Mouse (Mus musculus) liver, embryonic 11.5 days (tissue): ENCODE measurements around the gene Mcpt4. TPM values are rescaled to one million over a fixed set of nuclear protein-coding genes. Genes with fewer than 3 reads are reported as not detected.
"Not testable (repeated sequence)": the region's sequence is repeated elsewhere in the genome, so short reads cannot be mapped to it uniquely, and the experiment has no call there.

Experiments used
- ATAC-seq: fragments of 200-750 bp; cut with Nextera tagmentation; replicated peaks from 2 replicates; pipeline ENCODE4 v1.8.0; 2017; ENCODE audit warnings: moderate number of reproducible peaks, mild to moderate bottlenecking, moderate TSS enrichment, moderate library complexity; ENCODE audit not compliant: low FRiP score
- DNase-seq: peaks from one replicate; pipeline ENCODE4 v3.0.0-alpha.2; 2017; ENCODE audit warnings: low spot score
- H3K27ac ChIP-seq: fragments of 300-500 bp; sonication (generic); 2 replicates; pipeline ENCODE4 v1.5.1; 2014; ENCODE audit warnings: mild to moderate bottlenecking, low read depth, low read length, control low read depth
- H3K27me3 ChIP-seq: fragments of 300-500 bp; sonication (generic); replicated peaks from 2 replicates; pipeline ENCODE4 v1.6.1; 2014; ENCODE audit warnings: low read length, mixed read lengths; ENCODE audit not compliant: control insufficient read depth, insufficient read depth
- H3K36me3 ChIP-seq: fragments of 300-500 bp; sonication (generic); 2 replicates; pipeline ENCODE4 v1.6.1; 2014; ENCODE audit warnings: mild to moderate bottlenecking, low read length, moderate library complexity, mixed read lengths; ENCODE audit not compliant: control insufficient read depth, insufficient read depth
- H3K4me1 ChIP-seq: fragments of 300-500 bp; sonication (generic); replicated peaks from 2 replicates; pipeline ENCODE4 v1.6.1; 2014; ENCODE audit warnings: low read length, mixed read lengths; ENCODE audit not compliant: control insufficient read depth, insufficient read depth
- H3K4me2 ChIP-seq: fragments of 300-500 bp; sonication (generic); 2 replicates; pipeline ENCODE4 v1.6.1; 2014; ENCODE audit warnings: mild to moderate bottlenecking, control low read depth, moderate library complexity
- H3K4me3 ChIP-seq: fragments of 300-500 bp; sonication (generic); 2 replicates; pipeline ENCODE4 v1.5.1; 2014; ENCODE audit warnings: low read depth, low read length, control low read depth
- H3K9ac ChIP-seq: fragments of 300-500 bp; sonication (generic); 2 replicates; pipeline ENCODE4 v1.6.1; 2014; ENCODE audit warnings: low read depth, low read length, control low read depth
- H3K9me3 ChIP-seq: fragments of 300-500 bp; sonication (generic); 2 replicates; pipeline ENCODE4 v1.6.1; 2016; ENCODE audit warnings: low read length, inconsistent platforms, mixed read lengths; ENCODE audit not compliant: control insufficient read depth
- WGBS: fragments of 180-500 bp; shearing (Covaris S2); extraction: QIAGEN DNeasy Blood & Tissue Kit; methylation state at CpG from one replicate; pipeline ENCODE4 v1.1.7; 2014; 5-methylcytosine and 5-hydroxymethylcytosine counted together
- microRNA-seq: library from miRNA; unstranded; fragments of <30 nt; microRNA quantifications from one replicate; pipeline ENCODE4, GENCODE M21; 2017; ENCODE audit warnings: borderline number of aligned reads
- polyA plus RNA-seq: library from polyadenylated mRNA; unstranded; fragments of >200 nt; fragmentation: Nextera tagmentation; extraction: Ambion mirVana; gene quantifications from 2 replicates; pipeline ENCODE4 v1.2.1, GENCODE M21; 2014

Gene Mcpt4
- polyA plus RNA-seq, 1 experiment from 2014 or later = not detected

DNA sequence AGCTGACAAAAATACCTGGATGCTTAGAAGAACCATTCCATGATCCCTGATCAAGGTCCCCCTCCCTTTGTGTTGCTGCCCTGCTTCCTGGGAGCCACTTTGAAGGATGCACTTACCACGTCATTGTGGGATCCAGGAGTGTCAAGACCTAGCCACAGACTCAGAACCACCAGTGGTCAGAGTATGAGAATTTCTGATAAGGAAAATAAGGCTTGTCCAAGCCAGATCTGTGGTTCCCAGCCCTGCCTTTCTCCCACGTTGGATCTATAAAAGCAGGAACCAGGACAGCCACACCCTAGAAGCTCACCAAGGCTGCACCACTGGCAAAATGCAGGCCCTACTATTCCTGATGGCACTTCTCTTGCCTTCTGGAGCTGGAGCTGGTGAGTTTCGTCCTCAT lies 44.4 kb downstream of the Mcpt4 start, which contains the start of gene Mcpt1:
Gene Mcpt1, plus strand, starts transcription at position 301 of the 400 bp plus-strand sequence.
- H3K9me3 ChIP-seq, H3K4me1 ChIP-seq, ATAC-seq, H3K27me3 ChIP-seq, H3K4me3 ChIP-seq, DNase-seq, H3K36me3 ChIP-seq, H3K9ac ChIP-seq, H3K27ac ChIP-seq, H3K4me2 ChIP-seq: not testable (repeated sequence)
- WGBS = 59% methylated on average over 3 of the region's 3 CpGs

DNA sequence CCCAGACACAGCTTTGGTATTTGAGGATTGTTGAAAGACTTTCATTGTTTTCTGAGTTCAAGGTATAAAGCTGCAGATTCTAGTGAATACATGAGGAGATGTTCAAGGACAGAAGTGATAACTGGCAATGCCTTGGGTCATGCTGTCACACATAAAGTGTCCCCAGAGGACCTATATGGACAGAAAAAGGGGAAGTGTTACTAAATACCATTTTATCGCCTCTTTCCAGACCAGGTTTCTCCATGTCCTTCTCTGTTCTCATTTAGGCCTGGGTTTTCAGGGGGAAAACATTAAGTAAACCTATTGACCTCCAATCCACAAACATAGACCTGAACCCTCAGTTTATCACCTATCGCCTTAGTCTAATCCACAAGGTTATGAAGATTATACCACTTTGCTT lies 48.2 kb downstream of the Mcpt4 start:
- ATAC-seq (no peak), DNase-seq (no peak)
- Histone ChIP-seq H3K4me3 (no peak overlapping the region), H3K36me3 (no peaks in the 10 kb centered on the region), H3K27me3 (no peaks in the 10 kb centered on the region), H3K9ac (no peak overlapping the region), H3K4me2 (no peak overlapping the region), H3K9me3 (no peaks in the 10 kb centered on the region), H3K4me1 (no peaks in the 10 kb centered on the region), H3K27ac (no peak overlapping the region)
- 77% methylated on average over 2 of the region's 2 CpGs for WGBS

DNA sequence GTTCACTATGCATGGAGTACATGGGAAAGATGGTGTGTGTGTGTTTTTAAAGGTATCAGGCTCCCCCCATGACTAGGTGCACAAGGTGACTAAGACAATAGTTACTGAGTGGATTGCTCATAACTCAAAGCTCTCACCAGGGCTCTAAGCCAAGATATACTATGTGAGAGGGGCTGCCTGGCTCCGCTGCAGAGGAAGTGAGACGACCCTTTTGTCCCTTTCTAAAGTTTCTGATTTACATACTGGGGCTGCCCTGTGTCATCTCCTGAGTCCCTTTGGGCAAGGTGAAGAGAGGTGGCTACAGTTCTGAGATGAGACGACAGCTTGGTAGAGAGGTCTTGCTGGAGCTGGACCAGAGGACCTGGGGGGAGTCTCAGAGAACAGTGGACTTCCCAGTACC lies 49.0 kb downstream of the Mcpt4 start:
- Histone ChIP-seq H3K9ac (no peak overlapping the region), H3K27ac (no peak overlapping the region), H3K4me2 (no peak overlapping the region), H3K4me3 (no peak overlapping the region), H3K36me3 (no peaks in the 10 kb centered on the region), H3K9me3 (no peaks in the 10 kb centered on the region), H3K27me3 (no peaks in the 10 kb centered on the region), H3K4me1 (no peaks in the 10 kb centered on the region)
- 65% methylated on average over 3 of the region's 3 CpGs for WGBS
- ATAC-seq (no peak), DNase-seq (no peak)

Small RNA genes lying within 50 kb of the gene (microRNA-seq; reads per million reads assigned to microRNA genes)
- gene Mir6949 = not detected

Other genes starting within 250 kb of the Mcpt4 start
- 15.1 and 15.3 TPM in 2 replicates for gene Nfatc4, start 239.2 kb downstream of the Mcpt4 start, polyA plus RNA-seq
- gene Nynrin, start 208.3 kb downstream of the Mcpt4 start, polyA plus RNA-seq = 12.0 and 12.2 TPM in 2 replicates
- gene Cbln3, start 177.9 kb downstream of the Mcpt4 start, polyA plus RNA-seq = 0.47 and 0.60 TPM in 2 replicates
- 12.6 and 14.6 TPM in 2 replicates for gene Khnyn, start 177.4 kb downstream of the Mcpt4 start, polyA plus RNA-seq
- gene Sdr39u1, start 162.0 kb downstream of the Mcpt4 start, polyA plus RNA-seq = 24.3 and 30.5 TPM in 2 replicates
- not detected in 2 replicates for gene Cma1, start 117.6 kb downstream of the Mcpt4 start, polyA plus RNA-seq
- not detected in 2 replicates for gene Cma2, start 111.3 kb downstream of the Mcpt4 start, polyA plus RNA-seq
- gene Mcpt1, start 44.3 kb downstream of the Mcpt4 start, polyA plus RNA-seq = not detected in 2 replicates
- not detected in 2 replicates for gene Mcpt9, start 31.8 kb downstream of the Mcpt4 start, polyA plus RNA-seq
- not detected in 2 replicates for gene Mcpt2, start 20.3 kb downstream of the Mcpt4 start, polyA plus RNA-seq
- not detected in 2 replicates for gene Mcpt8, start 23.0 kb upstream of the Mcpt4 start, polyA plus RNA-seq
- 0.36 and 1.3 TPM in 2 replicates for gene Ctsg, start 40.3 kb upstream of the Mcpt4 start, polyA plus RNA-seq
- gene Gzme, start 58.3 kb upstream of the Mcpt4 start, polyA plus RNA-seq = not detected in 2 replicates
- gene Gzmd, start 70.3 kb upstream of the Mcpt4 start, polyA plus RNA-seq = not detected in 2 replicates
- not detected in 2 replicates for gene Gzmg, start 97.3 kb upstream of the Mcpt4 start, polyA plus RNA-seq
- not detected in 2 replicates for gene Gzmn, start 112.3 kb upstream of the Mcpt4 start, polyA plus RNA-seq
- not detected in 2 replicates for gene Gzmf, start 149.1 kb upstream of the Mcpt4 start, polyA plus RNA-seq
- gene Gzmc, start 172.3 kb upstream of the Mcpt4 start, polyA plus RNA-seq = not detected in 2 replicates
- 0.15 and 0.17 TPM in 2 replicates for gene Gzmb, start 199.9 kb upstream of the Mcpt4 start, polyA plus RNA-seq